Mouse (Mus musculus) liver, embryonic 11.5 days (tissue): ENCODE results near the gene Plekhh2. TPM values are rescaled to one million over a fixed set of nuclear protein-coding genes. Genes with fewer than 3 reads are reported as not detected.

ENCODE experiments used
- polyA plus RNA-seq: library from polyadenylated mRNA; unstranded; fragments of >200 nt; fragmentation: Nextera tagmentation; extraction: Ambion mirVana; gene quantifications from 2 replicates; pipeline ENCODE4 v1.2.1, GENCODE M21; 2014

Plekhh2 gene
- polyA plus RNA-seq, 1 experiment from 2014 or later: 2.4 TPM

Other genes with a start within 250 kb of the Plekhh2 start
- 12.3 and 12.9 TPM in 2 replicates for gene Thada, start 45.7 kb upstream of the Plekhh2 start, polyA plus RNA-seq
- gene Dync2li1, start 114.6 kb downstream of the Plekhh2 start, polyA plus RNA-seq: 7.1 and 8.9 TPM in 2 replicates
- gene Abcg8, start 164.4 kb downstream of the Plekhh2 start, polyA plus RNA-seq: 0.10 and 0.14 TPM in 2 replicates
- gene Abcg5, start 171.1 kb downstream of the Plekhh2 start, polyA plus RNA-seq: 0.18 and 0.53 TPM in 2 replicates